Mouse (Mus musculus) heart, postnatal 0 days (tissue): ENCODE measurements at regions not wholly inside any gene's neighbourhood (a gene's known extent, or its start where the extent isn't known, plus 50 kb on each side); places are given as distances from the start of the nearest gene placed in this dataset.

Source experiments
- ATAC-seq: fragments of 200-750 bp; cut with Nextera tagmentation; 2 replicates; pipeline ENCODE4 v1.8.0; 2017; ENCODE audit warnings: low read depth, moderate number of reproducible peaks, moderate library complexity; ENCODE audit not compliant: insufficient read depth
- DNase-seq: peaks from one replicate; pipeline ENCODE4 v3.0.0-alpha.2; 2016; ENCODE audit warnings: low spot score
- H3K27ac ChIP-seq: fragments of 300-500 bp; sonication (generic); 2 replicates; pipeline ENCODE4 v1.5.1; 2014; ENCODE audit warnings: low read depth, mild to moderate bottlenecking
- H3K27me3 ChIP-seq: fragments of 300-500 bp; sonication (generic); 2 replicates; pipeline ENCODE4 v1.6.1; 2014; ENCODE audit warnings: low read length, mixed read lengths; ENCODE audit not compliant: control insufficient read depth, insufficient read depth
- H3K36me3 ChIP-seq: fragments of 300-500 bp; sonication (generic); replicated peaks from 2 replicates; pipeline ENCODE4 v1.6.1; 2014; ENCODE audit warnings: low read length, mixed read lengths; ENCODE audit not compliant: control insufficient read depth, insufficient read depth
- H3K4me1 ChIP-seq: fragments of 300-500 bp; sonication (generic); 2 replicates; pipeline ENCODE4 v1.6.1; 2014; ENCODE audit warnings: antibody characterized with exemption; ENCODE audit not compliant: control insufficient read depth, insufficient read depth
- H3K4me2 ChIP-seq: fragments of 300-500 bp; sonication (generic); 2 replicates; pipeline ENCODE4 v1.6.1; 2014; ENCODE audit warnings: low read depth, mild to moderate bottlenecking, low read length, moderate library complexity
- H3K4me3 ChIP-seq: fragments of 300-500 bp; sonication (generic); 2 replicates; pipeline ENCODE4 v1.5.1; 2014; ENCODE audit warnings: low read depth, low read length
- H3K9ac ChIP-seq: fragments of 300-500 bp; sonication (generic); replicated peaks from 2 replicates; pipeline ENCODE4 v1.6.1; 2014; ENCODE audit warnings: low read depth, low read length, mixed read lengths
- H3K9me3 ChIP-seq: fragments of 300-500 bp; sonication (generic); replicated peaks from 2 replicates; pipeline ENCODE4 v1.6.1; 2016; ENCODE audit warnings: low read length; ENCODE audit not compliant: control insufficient read depth
- CTCF ChIP-seq: IDR thresholded peaks from 2 replicates; pipeline ENCODE4 v1.5.1; 2016; ENCODE audit warnings: antibody characterized with exemption, control low read depth, low read depth
- EP300 ChIP-seq: IDR thresholded peaks from 2 replicates; pipeline ENCODE4 v1.6.1; 2016; ENCODE audit warnings: antibody characterized with exemption, low read depth
- WGBS: fragments of 180-500 bp; shearing (Covaris S2); extraction: QIAGEN DNeasy Blood & Tissue Kit; methylation state at CpG from one replicate; pipeline ENCODE4 v1.1.7; 2014; 5-methylcytosine and 5-hydroxymethylcytosine counted together

GRCm38 (mm10) chr10:92428026-92428425 lies 294.2 kb downstream of the Nedd1 start:
- WGBS = 58% methylated on average over 4 of the region's 4 CpGs
- ATAC-seq (no peak), DNase-seq (no peak)
- Histone ChIP-seq H3K4me1 (no peaks in the 10 kb centered on the region), H3K9ac (no peak overlapping the region), H3K27me3 (no peaks in the 10 kb centered on the region), H3K36me3 (no peaks in the 10 kb centered on the region), H3K9me3 (no peaks in the 10 kb centered on the region), H3K27ac (no peak overlapping the region), H3K4me2 (no peak overlapping the region), H3K4me3 (no peak overlapping the region)
- TF ChIP-seq CTCF (no peak), EP300 (no peak)

GRCm38 (mm10) chr10:92426443-92426842 lies 295.8 kb downstream of the Nedd1 start:
- 82% methylated on average over 6 of the region's 6 CpGs for WGBS

GRCm38 (mm10) chr10:92412737-92413136 lies 309.5 kb downstream of the Nedd1 start:
- H3K36me3 ChIP-seq = no peaks in the 10 kb centered on the region
- no peak overlapping the region for H3K27ac ChIP-seq
- ATAC-seq (no peak), DNase-seq (no peak)
- no peaks in the 10 kb centered on the region for H3K27me3 ChIP-seq
- H3K4me3 ChIP-seq = no peak overlapping the region
- no peaks in the 10 kb centered on the region for H3K9me3 ChIP-seq
- 83% methylated on average over 7 of the region's 7 CpGs for WGBS
- no peak overlapping the region for H3K4me2 ChIP-seq
- no peaks in the 10 kb centered on the region for H3K4me1 ChIP-seq
- H3K9ac ChIP-seq = no peak overlapping the region
- TF ChIP-seq EP300 (no peak), CTCF (no peak)

More at GRCm38 (mm10) chr10:92426443-92426842, 295.8 kb downstream of the Nedd1 start:
- no peak for ATAC-seq
- no peak for DNase-seq
- Histone ChIP-seq H3K27me3 (no peaks in the 10 kb centered on the region), H3K9me3 (no peaks in the 10 kb centered on the region), H3K4me2 (no peak overlapping the region), H3K36me3 (no peaks in the 10 kb centered on the region), H3K4me1 (no peaks in the 10 kb centered on the region), H3K27ac (no peak overlapping the region), H3K4me3 (no peak overlapping the region), H3K9ac (no peak overlapping the region)
- TF ChIP-seq CTCF (no peak), EP300 (no peak)

GRCm38 (mm10) chr10:92410813-92411325 lies 311.4 kb downstream of the Nedd1 start:
- Histone ChIP-seq H3K9me3 (no peaks in the 10 kb centered on the region), H3K4me3 (no peak overlapping the region), H3K4me2 (no peak overlapping the region), H3K9ac (no peak overlapping the region), H3K27me3 (no peaks in the 10 kb centered on the region), H3K4me1 (no peaks in the 10 kb centered on the region), H3K36me3 (no peaks in the 10 kb centered on the region), H3K27ac (no peak overlapping the region)
- DNase-seq (no peak), ATAC-seq (no peak)
- TF ChIP-seq EP300 = no peak
- TF ChIP-seq CTCF = no peak
- WGBS = 61% methylated on average over 5 of the region's 5 CpGs

- Histone ChIP-seq H3K36me3 (no peaks in the 10 kb centered on the region), H3K4me1 (no peaks in the 10 kb centered on the region), H3K9me3 (no peaks in the 10 kb centered on the region), H3K27me3 (no peaks in the 10 kb centered on the region), H3K4me2 (no peak overlapping the region), H3K9ac (no peak overlapping the region), H3K27ac (no peak overlapping the region), H3K4me3 (no peak overlapping the region)
- DNase-seq = no peak
- no peak for ATAC-seq
- TF ChIP-seq EP300 (no peak), CTCF (no peak)
- 69% methylated on average over 15 of the region's 15 CpGs for WGBS
Observed at GRCm38 (mm10) chr10:92404697-92405293, 317.4 kb downstream of the Nedd1 start.

- H3K9me3 ChIP-seq = no peaks in the 10 kb centered on the region
- H3K36me3 ChIP-seq = no peaks in the 10 kb centered on the region
- no peak for DNase-seq
- no peak overlapping the region for H3K4me3 ChIP-seq
- ATAC-seq = no peak
- H3K27me3 ChIP-seq = no peaks in the 10 kb centered on the region
- WGBS = 83% methylated on average over 5 of the region's 5 CpGs
- no peak overlapping the region for H3K27ac ChIP-seq
- H3K4me2 ChIP-seq = no peak overlapping the region
- H3K9ac ChIP-seq = no peak overlapping the region
- no peaks in the 10 kb centered on the region for H3K4me1 ChIP-seq
- no peak for TF ChIP-seq CTCF
- no peak for TF ChIP-seq EP300
Observed at GRCm38 (mm10) chr10:92400587-92401090, 321.6 kb downstream of the Nedd1 start.
